ENCODE assay signal across 19 mouse cellular contexts in the genomic region with DNA sequence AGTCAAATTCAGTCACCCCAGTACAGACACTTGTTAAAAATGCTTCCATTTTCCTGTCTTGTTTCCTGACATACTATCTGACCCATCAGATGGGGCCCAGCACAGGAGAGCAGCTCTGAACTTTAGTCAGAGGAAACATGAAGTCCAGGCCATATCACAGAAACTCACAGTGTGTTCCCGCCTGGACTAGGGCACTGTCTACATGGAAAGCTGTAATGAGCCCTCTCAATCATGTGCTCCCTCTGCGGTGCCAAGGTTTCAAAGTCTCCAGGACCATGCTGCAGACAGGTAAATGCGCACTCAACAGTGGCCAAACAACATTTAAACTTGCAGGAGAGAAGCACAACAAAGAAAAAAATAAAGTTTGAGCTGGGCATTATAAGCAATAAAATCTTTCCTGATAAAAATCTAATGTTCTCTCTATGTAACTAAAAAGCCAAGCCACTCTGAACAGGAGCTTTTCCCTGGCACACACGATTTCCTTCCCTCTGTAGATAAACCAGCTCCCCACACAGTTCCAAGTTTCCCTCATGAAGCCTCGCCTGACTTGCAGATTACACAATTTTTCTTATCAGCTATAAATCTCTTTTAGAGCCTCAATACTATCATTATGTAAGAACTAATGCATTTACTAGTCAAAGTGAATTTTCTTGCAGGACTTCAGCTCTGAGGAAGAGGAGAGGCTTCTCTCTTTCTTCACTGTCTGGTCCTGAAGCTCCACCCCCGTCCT. TPM values are rescaled to one million over a fixed set of nuclear protein-coding genes. Genes with fewer than 3 reads are reported as not detected.
DNase-seq lines count a peak whose midpoint lies in the region; ATAC-seq and TF ChIP-seq lines count a peak whose summit lies in the region.
"Had no signal": no experiment of that assay in that cellular context is flagged by ENCODE, and none has a peak within 500 bp of the region (broad histone marks: within the 10 kb centered on the region; RNA-seq: fewer than 3 reads in every experiment).

No protein-coding gene starts in this region.

- ATAC-seq in intestine, postnatal 0 days, result peak; percentile 97
- ATAC-seq in kidney, postnatal 0 days (replicated peaks; ENCODE audit: low FRiP score, low read depth), result no peak
- ATAC-seq: forebrain, embryonic 15.5 days; hindbrain, embryonic 16.5 days had no signal

- no peak for TF ChIP-seq CTCF in liver, adult 2 months (IDR thresholded peaks at IDR 0.05; ENCODE audit: low read depth, low read length)
- no peak for TF ChIP-seq CTCF in intestine, postnatal 0 days (IDR thresholded peaks at IDR 0.05; ENCODE audit: low read depth)
- TF ChIP-seq CTCF in kidney, postnatal 0 days (IDR thresholded peaks at IDR 0.05; ENCODE audit: low read depth), result no peak

- no peak for TF ChIP-seq POLR2A in liver, adult 2 months (IDR thresholded peaks at IDR 0.05; ENCODE audit: extremely low read depth, insufficient read depth, low read length)

- 11% methylated on average over 6 of the region's 6 CpGs for WGBS in liver, adult 2 months
- WGBS in intestine, postnatal 0 days, result 37% methylated on average over 6 of the region's 6 CpGs
- WGBS in kidney, postnatal 0 days, result 72% methylated on average over 6 of the region's 6 CpGs
- 90% methylated on average over 6 of the region's 6 CpGs for WGBS in embryonic facial prominence, embryonic 10.5 days

- no peaks in the 10 kb centered on the region for H3K27me3 ChIP-seq in liver, adult 2 months (ENCODE audit: control insufficient read depth, insufficient read depth, low read length)
- H3K27me3 ChIP-seq in intestine, postnatal 0 days (replicated peaks; ENCODE audit: control insufficient read depth, insufficient read depth, low read length), result no peaks in the 10 kb centered on the region
- H3K27me3 ChIP-seq in kidney, postnatal 0 days (ENCODE audit: insufficient read depth, low read length), result no peaks in the 10 kb centered on the region
- no peaks in the 10 kb centered on the region for H3K27me3 ChIP-seq in embryonic facial prominence, embryonic 10.5 days (replicated peaks; ENCODE audit: low read depth, poor library complexity, severe bottlenecking)
- H3K27me3 ChIP-seq: forebrain, embryonic 15.5 days; liver, embryonic 13.5 days had no signal

- H3K4me3 ChIP-seq in liver, adult 2 months (ENCODE audit: insufficient read depth, low read depth, low read length), result no peak overlapping the region
- H3K4me3 ChIP-seq in intestine, postnatal 0 days (ENCODE audit: low read depth, low read length), result no peak overlapping the region
- H3K4me3 ChIP-seq in kidney, postnatal 0 days (replicated peaks; ENCODE audit: low read depth, low read length), result no peak overlapping the region
- no peak overlapping the region for H3K4me3 ChIP-seq in embryonic facial prominence, embryonic 10.5 days
- H3K4me3 ChIP-seq: forebrain, embryonic 15.5 days; hindbrain, embryonic 10.5 days; liver, embryonic 13.5 days had no signal

- no peak overlapping the region for H3K4me2 ChIP-seq in intestine, postnatal 0 days (replicated peaks; ENCODE audit: low read depth)
- H3K4me2 ChIP-seq in kidney, postnatal 0 days (ENCODE audit: low read length), result no peak overlapping the region
- H3K4me2 ChIP-seq: forebrain, embryonic 15.5 days; heart, embryonic 11.5 days; liver, embryonic 13.5 days; lung, embryonic 14.5 days had no signal

- no peaks in the 10 kb centered on the region; the same call in 1 of the 2 replicates for H3K79me2 ChIP-seq in liver, adult 2 months (ENCODE audit: control insufficient read depth, insufficient read depth, low read length)

- peaks cover 14% of the 10 kb centered on the region; the same call in 1 of the 2 replicates for H3K4me1 ChIP-seq in liver, adult 2 months (ENCODE audit: control insufficient read depth, insufficient read depth, low read length)
- no peaks in the 10 kb centered on the region for H3K4me1 ChIP-seq in intestine, postnatal 0 days (replicated peaks; ENCODE audit: control insufficient read depth, insufficient read depth, low read length)
- H3K4me1 ChIP-seq in kidney, postnatal 0 days (replicated peaks; ENCODE audit: insufficient read depth, low read length), result no peaks in the 10 kb centered on the region
- H3K4me1 ChIP-seq in embryonic facial prominence, embryonic 10.5 days, result no peaks in the 10 kb centered on the region
- H3K4me1 ChIP-seq: forebrain, embryonic 15.5 days; hindbrain, embryonic 10.5 days; liver, embryonic 13.5 days had no signal

- peak overlapping the region; percentile 82 for H3K27ac ChIP-seq in liver, adult 2 months (replicated peaks; ENCODE audit: insufficient read depth, low read depth, low read length)
- H3K27ac ChIP-seq in intestine, postnatal 0 days (ENCODE audit: low read depth, low read length), result peak overlapping the region; percentile 87
- H3K27ac ChIP-seq in kidney, postnatal 0 days, result 0 out of 2 replicates have a peak overlapping the region, but pooled peaks have one; percentile 0
- no peak overlapping the region for H3K27ac ChIP-seq in embryonic facial prominence, embryonic 10.5 days (replicated peaks)
- H3K27ac ChIP-seq: forebrain, embryonic 15.5 days; hindbrain, embryonic 10.5 days; liver, embryonic 13.5 days had no signal

- H3K36me3 ChIP-seq in liver, adult 2 months (ENCODE audit: control insufficient read depth, insufficient read depth, low read length), result peaks cover 46% of the 10 kb centered on the region
- H3K36me3 ChIP-seq in intestine, postnatal 0 days (ENCODE audit: control insufficient read depth, insufficient read depth), result peaks cover 40% of the 10 kb centered on the region
- peaks cover 28% of the 10 kb centered on the region for H3K36me3 ChIP-seq in kidney, postnatal 0 days (ENCODE audit: insufficient read depth, low read length)
- H3K36me3 ChIP-seq in embryonic facial prominence, embryonic 10.5 days (replicated peaks), result peaks cover 91% of the 10 kb centered on the region

- H3K9me3 ChIP-seq in intestine, postnatal 0 days (ENCODE audit: control insufficient read depth), result no peaks in the 10 kb centered on the region
- no peaks in the 10 kb centered on the region for H3K9me3 ChIP-seq in kidney, postnatal 0 days (replicated peaks; ENCODE audit: low read length)
- no peaks in the 10 kb centered on the region for H3K9me3 ChIP-seq in embryonic facial prominence, embryonic 10.5 days
- H3K9me3 ChIP-seq: forebrain, embryonic 15.5 days; hindbrain, embryonic 10.5 days; liver, embryonic 13.5 days had no signal

- peak; percentile 97 for DNase-seq in liver, adult 2 months (ENCODE audit: extremely low read depth, low read depth, low spot score)
- no peak for DNase-seq in liver
- no peak for DNase-seq in kidney, postnatal 0 days (ENCODE audit: low spot score)
- DNase-seq in right cerebral cortex, adult 18-20 months, result no peak
- DNase-seq in spleen, adult 18-20 months, result no peak
- DNase-seq in embryonic facial prominence, embryonic 10.5 days (ENCODE audit: low spot score), result no peak
- DNase-seq: cerebellum, adult 9-10 months; gastrocnemius, postnatal 10 days; liver, embryonic 13.5 days; lung, embryonic 14.5 days; lung, postnatal 4 days; midbrain, embryonic 14.5 days; right cerebral cortex, postnatal 14 days; thymus, postnatal 25 days had no signal

- H3K9ac ChIP-seq in liver, adult 2 months (ENCODE audit: low read depth, low read length), result no peak overlapping the region
- H3K9ac ChIP-seq in intestine, postnatal 0 days (ENCODE audit: low read depth, low read length), result no peak overlapping the region
- H3K9ac ChIP-seq in kidney, postnatal 0 days (ENCODE audit: low read depth, low read length), result no peak overlapping the region
- H3K9ac ChIP-seq: forebrain, embryonic 15.5 days; liver, embryonic 13.5 days; lung, embryonic 14.5 days had no signal

RNA-seq across cellular contexts. Expression of a gene that starts 18.0 kb away (rescaled TPM):
- 80.0 and 94.7 TPM in 2 replicates for total RNA-seq in liver, adult 2 months (2014; rRNA removed)
- 25.7 and 31.8 TPM in 2 replicates for polyA plus RNA-seq in liver, adult 2 months (2012; rRNA removed)
- 198 and 202 TPM in 2 replicates for polyA plus RNA-seq in intestine, postnatal 0 days (2015; fragmentation: Nextera tagmentation; extraction: Ambion mirVana)
- 252 and 258 TPM in 2 replicates for polyA plus RNA-seq in kidney, postnatal 0 days (2015; fragmentation: Nextera tagmentation; extraction: Ambion mirVana)
- polyA plus RNA-seq in embryonic facial prominence, embryonic 10.5 days (2016; fragmentation: Nextera tagmentation; extraction: Ambion mirVana), result 186 and 191 TPM in 2 replicates
